Mouse (Mus musculus): Measurements from ENCODE around the gene Nudt10.
"Not testable (repeated sequence)": the region's sequence is repeated elsewhere in the genome, so short reads cannot be mapped to it uniquely, and the experiment has no call there.

- TF ChIP-seq MAX (IDR thresholded peaks at IDR 0.05); CTCF (IDR thresholded peaks at IDR 0.05; ENCODE audit: control insufficient read depth, insufficient read depth, insufficient read length); USF1 (IDR thresholded peaks at IDR 0.05; ENCODE audit: low read depth); MYOG (IDR thresholded peaks at IDR 0.05; ENCODE audit: control insufficient read depth, extremely low read depth, insufficient read length); CEBPB (IDR thresholded peaks at IDR 0.05; ENCODE audit: low read depth): not testable (repeated sequence)
Measured at GRCm38 (mm10) chrX:6172823-6173640, at the start of gene Nudt10.
